Mouse (Mus musculus): ENCODE measurements around the gene Vmn2r28. TPM values are rescaled to one million over a fixed set of nuclear protein-coding genes. Genes with fewer than 3 reads are reported as not detected.
"Not testable (repeated sequence)": the region's sequence is repeated elsewhere in the genome, so short reads cannot be mapped to it uniquely, and the experiment has no call there.

Vmn2r28 gene
- total RNA-seq (2021): not detected
- long read RNA-seq, experiment 1: 0 reads
- long read RNA-seq, experiment 2: 0 reads

GRCm38 (mm10) chr7:5493856-5494255 lies at the start of gene Vmn2r28:
Vmn2r28 (minus strand) TSS chr7:5493956.
- not testable (repeated sequence) for DNase-seq (ENCODE audit: low spot score in 2 of 2)

- not testable (repeated sequence) for DNase-seq (ENCODE audit: low spot score in 2 of 2)
These were observed 47.1 kb upstream of the Vmn2r28 start for GRCm38 (mm10) chr7:5540770-5541436.

- DNase-seq (ENCODE audit: low spot score in 2 of 2): no peak
These were observed 37.1 kb downstream of the Vmn2r28 start, which contains the start of gene Vmn1r59 for GRCm38 (mm10) chr7:5456674-5457073. Vmn1r59 (minus strand) TSS chr7:5456774.

- not testable (repeated sequence) for DNase-seq (ENCODE audit: low spot score in 2 of 2)
These were observed 39.7 kb downstream of the Vmn2r28 start for GRCm38 (mm10) chr7:5454011-5454410.

- DNase-seq (ENCODE audit: low spot score in 2 of 2): no peak
These were observed 45.1 kb downstream of the Vmn2r28 start for GRCm38 (mm10) chr7:5448627-5449026.

Other genes with a start within 250 kb of the Vmn2r28 start
- not detected for gene Gm5065, start 143.4 kb downstream of the Vmn2r28 start, total RNA-seq (2021)
- not detected for gene Nlrp2, start 142.9 kb downstream of the Vmn2r28 start, total RNA-seq (2021)
- gene Vmn1r58, start 80.6 kb downstream of the Vmn2r28 start, total RNA-seq (2021): not detected
- gene Vmn1r59, start 37.2 kb downstream of the Vmn2r28 start, total RNA-seq (2021): not detected
- not detected for gene Vmn1r60, start 53.4 kb upstream of the Vmn2r28 start, total RNA-seq (2021)
- not detected for gene Vmn1r61, start 119.3 kb upstream of the Vmn2r28 start, total RNA-seq (2021)
- not detected for gene Vmn1r62, start 179.7 kb upstream of the Vmn2r28 start, total RNA-seq (2021)